Mouse (Mus musculus) kidney, adult 9 months (tissue): ENCODE data around the gene Vmn1r94.
"Not testable (repeated sequence)": the region's sequence is repeated elsewhere in the genome, so short reads cannot be mapped to it uniquely, and the experiment has no call there.

Experiments used
- DNase-seq: peaks from one replicate; pipeline ENCODE4 v3.0.0; 2022

The Vmn1r94 gene

GRCm38 (mm10) chr7:20168277-20168676 lies at the start of gene Vmn1r94:
TSS of gene Vmn1r94 (minus strand) at chr7:20168377.
- not testable (repeated sequence) for DNase-seq

GRCm38 (mm10) chr7:20205507-20205906 lies 37.3 kb upstream of the Vmn1r94 start, which contains the start of gene Gm6164:
TSS of gene Gm6164 (minus strand) at chr7:20205607.
- not testable (repeated sequence) for DNase-seq

GRCm38 (mm10) chr7:20193410-20193809 lies 25.2 kb upstream of the Vmn1r94 start, which contains the start of gene Vmn1r95:
TSS of gene Vmn1r95 (plus strand) at chr7:20193710.
- not testable (repeated sequence) for DNase-seq

- DNase-seq, result not testable (repeated sequence)
Measured at GRCm38 (mm10) chr7:20138988-20139387, 29.2 kb downstream of the Vmn1r94 start, which contains the start of gene Vmn1r93. TSS of gene Vmn1r93 (minus strand) at chr7:20139088.

- not testable (repeated sequence) for DNase-seq
Measured at GRCm38 (mm10) chr7:20122479-20122878, 45.7 kb downstream of the Vmn1r94 start, which contains the start of gene Gm16442. TSS of gene Gm16442 (minus strand) at chr7:20122579.
